Mouse (Mus musculus): ENCODE results near the gene Ube2n.

GRCm38 (mm10) chr10:95501033-95501432 lies 13.9 kb upstream of the Ube2n start:
- TF ChIP-seq CTCF (IDR thresholded peaks at IDR 0.05; ENCODE audit: extremely low read depth, insufficient read depth, insufficient read length, insufficient replicate concordance) (no peak), POLR2A (IDR thresholded peaks at IDR 0.05; ENCODE audit: low read depth, low read length) (no peak)
